Comparison of ENCODE assay signal across 22 mouse cellular contexts in the genomic region with DNA sequence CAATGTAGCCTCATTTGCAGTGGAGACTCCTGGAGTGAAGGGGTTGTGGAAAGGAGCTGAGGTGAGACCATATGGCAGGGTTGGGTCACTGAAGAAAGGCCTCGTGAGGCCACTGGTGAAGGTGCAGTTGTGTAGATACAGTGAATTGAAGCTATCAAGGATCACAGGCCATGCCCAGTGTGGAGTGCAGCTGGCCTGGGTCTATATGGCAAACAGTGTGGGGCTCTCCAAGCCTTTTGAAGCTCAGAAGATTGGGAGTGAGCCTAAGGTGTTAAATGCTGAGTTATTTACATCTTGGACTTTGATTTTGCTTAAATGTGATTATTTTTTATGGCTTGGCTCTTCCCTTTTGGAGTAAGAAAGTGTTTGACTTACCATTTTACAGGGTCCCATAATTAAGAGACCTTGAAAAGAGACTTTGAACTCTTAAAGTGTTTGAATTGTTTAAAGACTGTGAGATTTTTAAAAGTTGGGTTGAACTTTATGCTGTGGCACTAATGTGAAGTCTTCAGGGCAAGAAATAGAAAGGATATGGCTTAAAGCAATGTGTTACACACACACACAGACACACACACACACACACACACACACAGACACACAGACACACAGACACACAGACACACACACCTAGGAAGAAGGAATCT.
DNase-seq lines count a peak whose midpoint lies in the region; ATAC-seq and TF ChIP-seq lines count a peak whose summit lies in the region.
"Had no signal": no experiment of that assay in that cellular context is flagged by ENCODE, and none has a peak within 500 bp of the region (broad histone marks: within the 10 kb centered on the region; RNA-seq: fewer than 3 reads in every experiment).

No protein-coding gene starts in this region.

- ATAC-seq in intestine, embryonic 15.5 days: peak; percentile 78
- ATAC-seq in intestine, embryonic 16.5 days: peak; percentile 80
- ATAC-seq in intestine, postnatal 0 days: peak; percentile 45; the same call in 1 of the 2 replicates
- ATAC-seq in frontal cortex, adult (ENCODE audit: low TSS enrichment): no peak
- ATAC-seq: activated CD4-positive, CD25-positive, alpha-beta regulatory T cell, adult 4 months; CD4-positive, CD25-positive, alpha-beta regulatory T cell, adult 4 months; Patski had no signal

- no peak overlapping the region for H3K4me2 ChIP-seq in intestine, embryonic 15.5 days (replicated peaks)
- H3K4me2 ChIP-seq in intestine, embryonic 16.5 days (ENCODE audit: low read depth, low read length): no peak overlapping the region
- no peak overlapping the region for H3K4me2 ChIP-seq in intestine, postnatal 0 days (replicated peaks; ENCODE audit: low read depth)

- H3K4me3 ChIP-seq in intestine, embryonic 15.5 days (replicated peaks): no peak overlapping the region
- no peak overlapping the region for H3K4me3 ChIP-seq in intestine, embryonic 16.5 days (ENCODE audit: low read length)
- H3K4me3 ChIP-seq in intestine, postnatal 0 days (ENCODE audit: low read depth, low read length): no peak overlapping the region

- no peaks in the 10 kb centered on the region for H3K36me3 ChIP-seq in intestine, embryonic 15.5 days
- H3K36me3 ChIP-seq in intestine, embryonic 16.5 days (ENCODE audit: control insufficient read depth, insufficient read depth, low read length): no peaks in the 10 kb centered on the region
- H3K36me3 ChIP-seq in intestine, postnatal 0 days (ENCODE audit: control insufficient read depth, insufficient read depth): no peaks in the 10 kb centered on the region
- H3K36me3 ChIP-seq: G1E had no signal

- no peaks in the 10 kb centered on the region for H3K27me3 ChIP-seq in intestine, embryonic 15.5 days (replicated peaks)
- no peaks in the 10 kb centered on the region for H3K27me3 ChIP-seq in intestine, embryonic 16.5 days (replicated peaks; ENCODE audit: control insufficient read depth, insufficient read depth, low read length)
- H3K27me3 ChIP-seq in intestine, postnatal 0 days (replicated peaks; ENCODE audit: control insufficient read depth, insufficient read depth, low read length): no peaks in the 10 kb centered on the region
- H3K27me3 ChIP-seq: CH12.LX, Patski had no signal

- no peaks in the 10 kb centered on the region for H3K4me1 ChIP-seq in intestine, embryonic 15.5 days (replicated peaks)
- no peaks in the 10 kb centered on the region for H3K4me1 ChIP-seq in intestine, embryonic 16.5 days (ENCODE audit: control insufficient read depth, insufficient read depth, low read length)
- H3K4me1 ChIP-seq in intestine, postnatal 0 days (replicated peaks; ENCODE audit: control insufficient read depth, insufficient read depth, low read length): no peaks in the 10 kb centered on the region

- no peaks in the 10 kb centered on the region for H3K9me3 ChIP-seq in intestine, embryonic 15.5 days
- H3K9me3 ChIP-seq in intestine, embryonic 16.5 days (ENCODE audit: control insufficient read depth, low read length): no peaks in the 10 kb centered on the region
- H3K9me3 ChIP-seq in intestine, postnatal 0 days (ENCODE audit: control insufficient read depth): no peaks in the 10 kb centered on the region

- TF ChIP-seq CTCF in intestine, postnatal 0 days (IDR thresholded peaks at IDR 0.05; ENCODE audit: low read depth): no peak

- DNase-seq in large intestine, adult 2 months (ENCODE audit: low read depth, low spot score): peak; percentile 37
- no peak for DNase-seq in layer of hippocampus, postnatal 10 days (ENCODE audit: low spot score in 2 of 2)
- no peak for DNase-seq in cerebellum, adult 18-20 months
- DNase-seq in right cerebral cortex, postnatal 36 days (ENCODE audit: low spot score in 2 of 2): no peak
- DNase-seq: adrenal gland, adult 2 months; adrenal gland, adult 8-10 months; adrenal gland, postnatal 10 days; adrenal gland, postnatal 14 days; adrenal gland, postnatal 25 days; adrenal gland, postnatal 36 days; B cell, adult 2 months; cerebellum, adult 11 months; cerebellum, adult 11-12 months had no signal

- H3K9ac ChIP-seq in intestine, embryonic 15.5 days: no peak overlapping the region
- no peak overlapping the region for H3K9ac ChIP-seq in intestine, embryonic 16.5 days (ENCODE audit: low read depth, low read length)
- H3K9ac ChIP-seq in intestine, postnatal 0 days (ENCODE audit: low read depth, low read length): no peak overlapping the region

- no peak overlapping the region for H3K27ac ChIP-seq in intestine, embryonic 15.5 days
- H3K27ac ChIP-seq in intestine, embryonic 16.5 days (ENCODE audit: low read length): no peak overlapping the region
- H3K27ac ChIP-seq in intestine, postnatal 0 days (ENCODE audit: low read depth, low read length): no peak overlapping the region

- WGBS in intestine, embryonic 15.5 days: 58% methylated on average over 1 of the region's 1 CpGs
- WGBS in intestine, embryonic 16.5 days: 57% methylated on average over 1 of the region's 1 CpGs
- 34% methylated on average over 1 of the region's 1 CpGs for WGBS in intestine, postnatal 0 days
- 26% methylated on average over 1 of the region's 1 CpGs for WGBS in large intestine, adult 2 months
